Comparison of ENCODE assay signal across 33 mouse cellular contexts in genomic region chr4:117068035-117068434, GRCm38 (mm10). TPM values are rescaled to one million over a fixed set of nuclear protein-coding genes. Genes with fewer than 3 reads are reported as not detected.
"Had no signal": no experiment of that assay in that cellular context is flagged by ENCODE, and none has a peak within 500 bp of the region (broad histone marks: within the 10 kb centered on the region; RNA-seq: fewer than 3 reads in every experiment).

No protein-coding gene starts in this region.

- ATAC-seq: forebrain, postnatal 0 days; hindbrain, embryonic 16.5 days; inflammation-experienced regulatory T-cells, adult 6 months; intestine, embryonic 15.5 days; intestine, postnatal 0 days had no signal

- H3K9me3 ChIP-seq: heart, embryonic 13.5 days; heart, embryonic 15.5 days; hindbrain, embryonic 10.5 days; hindbrain, embryonic 12.5 days; intestine, embryonic 15.5 days; limb, embryonic 10.5 days; limb, embryonic 12.5 days had no signal

- H3K27ac ChIP-seq: heart, adult 2 months; heart, embryonic 13.5 days; heart, embryonic 15.5 days; hindbrain, embryonic 10.5 days; hindbrain, embryonic 12.5 days; hindbrain, embryonic 14.5 days; intestine, embryonic 15.5 days; layer of hippocampus, adult 2 months; left cerebral cortex, adult 2 months; limb, embryonic 10.5 days; limb, embryonic 12.5 days had no signal

- H3K4me2 ChIP-seq: heart, embryonic 11.5 days; heart, embryonic 13.5 days; heart, embryonic 15.5 days; hindbrain, embryonic 12.5 days; hindbrain, embryonic 14.5 days; intestine, embryonic 15.5 days; limb, embryonic 12.5 days had no signal

- DNase-seq: forebrain, postnatal 0 days; gastrocnemius, postnatal 10 days; gastrocnemius, postnatal 25 days; heart, adult 11 months; heart, adult 2 months; heart, postnatal 14 days; heart, postnatal 4 days; kidney, adult 18-20 months; kidney, adult 8-10 months; kidney, postnatal 10 days; kidney, postnatal 25 days; kidney, postnatal 4 days; liver had no signal

- H3K4me3 ChIP-seq: heart, adult 2 months; heart, embryonic 13.5 days; heart, embryonic 15.5 days; hindbrain, embryonic 10.5 days; hindbrain, embryonic 12.5 days; intestine, embryonic 15.5 days; layer of hippocampus, adult 2 months; left cerebral cortex, adult 2 months; limb, embryonic 10.5 days; limb, embryonic 12.5 days had no signal

- H3K9ac ChIP-seq: forebrain, postnatal 0 days; heart, embryonic 13.5 days; heart, embryonic 15.5 days; hindbrain, embryonic 12.5 days; hindbrain, embryonic 14.5 days; intestine, embryonic 15.5 days; limb, embryonic 12.5 days had no signal

- H3K4me1 ChIP-seq: heart, embryonic 15.5 days; hindbrain, embryonic 12.5 days; intestine, embryonic 15.5 days; limb, embryonic 10.5 days; limb, embryonic 12.5 days had no signal

- H3K27me3 ChIP-seq: heart, embryonic 13.5 days; heart, embryonic 15.5 days; intestine, embryonic 15.5 days; limb, embryonic 12.5 days had no signal

RNA-seq across cellular contexts. Expression of gene Tctex1d4, which starts 58.6 kb away (rescaled TPM):
- total RNA-seq: gastrocnemius, adult 18-20 months; gastrocnemius, postnatal 10 days; gastrocnemius, postnatal 25 days; heart, adult 2 months; heart, postnatal 14 days; heart, postnatal 4 days; left cerebral cortex, adult 2 months; left cerebral cortex, postnatal 14 days; left cerebral cortex, postnatal 36 days had no signal
- polyA plus RNA-seq: heart, embryonic 11.5 days; heart, embryonic 13.5 days; heart, embryonic 15.5 days; heart, postnatal 0 days; hindbrain, embryonic 12.5 days; intestine, embryonic 15.5 days; kidney, embryonic 14.5 days; kidney, embryonic 16.5 days; limb, embryonic 10.5 days; limb, embryonic 12.5 days had no signal
